Mouse (Mus musculus): Measurements from ENCODE around the gene Grin2a. TPM values are rescaled to one million over a fixed set of nuclear protein-coding genes. Genes with fewer than 3 reads are reported as not detected.

Grin2a gene
- polyA plus RNA-seq, 2 experiments, result not detected

GRCm38 (mm10) chr16:9749661-9750060 is 245.7 kb downstream of the Grin2a start:
- H3K4me3 ChIP-seq (ENCODE audit: insufficient read depth in 1 of 2, low read depth in 2 of 2, low read length in 2 of 2), result no peak overlapping the region
- H3K27ac ChIP-seq, result no peak overlapping the region
- H3K4me2 ChIP-seq (ENCODE audit: low read depth), result no peak overlapping the region
- no peaks in the 10 kb centered on the region for H3K27me3 ChIP-seq (ENCODE audit: control insufficient read depth, insufficient read depth, low read length)
- no peak for TF ChIP-seq CTCF (IDR thresholded peaks at IDR 0.05; ENCODE audit: low read depth)
- TF ChIP-seq EP300 (IDR thresholded peaks at IDR 0.05; ENCODE audit: low read depth), result no peak
- H3K9me3 ChIP-seq (ENCODE audit: control insufficient read depth, low read length), result no peaks in the 10 kb centered on the region
- H3K9ac ChIP-seq (replicated peaks), result no peak overlapping the region
- no peaks in the 10 kb centered on the region for H3K36me3 ChIP-seq (replicated peaks; ENCODE audit: control insufficient read depth, insufficient read depth, low read depth)
- H3K4me1 ChIP-seq (replicated peaks; ENCODE audit: control insufficient read depth in 2 of 2, insufficient read depth in 2 of 2, low read length in 1 of 2), result no peaks in the 10 kb centered on the region
- WGBS (ENCODE audit: insufficient replicate concordance), result 58% methylated on average over 3 of the region's 3 CpGs
- ATAC-seq (ENCODE audit: insufficient read depth), result no peak
- no peak for DNase-seq (ENCODE audit: low read depth in 3 of 3, low spot score in 3 of 3)

GRCm38 (mm10) chr16:9742443-9742842 is 252.9 kb downstream of the Grin2a start:
- no peak overlapping the region for H3K9ac ChIP-seq (replicated peaks)
- ATAC-seq (ENCODE audit: insufficient read depth) (no peak), DNase-seq (ENCODE audit: low read depth in 3 of 3, low spot score in 3 of 3) (no peak)
- no peak overlapping the region for H3K27ac ChIP-seq
- no peaks in the 10 kb centered on the region for H3K27me3 ChIP-seq (ENCODE audit: control insufficient read depth, insufficient read depth, low read length)
- no peaks in the 10 kb centered on the region for H3K9me3 ChIP-seq (ENCODE audit: control insufficient read depth, low read length)
- no peaks in the 10 kb centered on the region for H3K4me1 ChIP-seq (replicated peaks; ENCODE audit: control insufficient read depth in 2 of 2, insufficient read depth in 2 of 2, low read length in 1 of 2)
- 68% methylated on average over 6 of the region's 6 CpGs for WGBS (ENCODE audit: insufficient replicate concordance)
- no peak overlapping the region for H3K4me2 ChIP-seq (ENCODE audit: low read depth)
- no peak overlapping the region for H3K4me3 ChIP-seq (ENCODE audit: insufficient read depth in 1 of 2, low read depth in 2 of 2, low read length in 2 of 2)
- no peaks in the 10 kb centered on the region for H3K36me3 ChIP-seq (replicated peaks; ENCODE audit: control insufficient read depth, insufficient read depth, low read depth)
- TF ChIP-seq CTCF (IDR thresholded peaks at IDR 0.05; ENCODE audit: low read depth) (no peak), EP300 (IDR thresholded peaks at IDR 0.05; ENCODE audit: low read depth) (no peak)

GRCm38 (mm10) chr16:9738679-9739078 is 256.7 kb downstream of the Grin2a start:
- 64% methylated on average over 6 of the region's 6 CpGs for WGBS (ENCODE audit: insufficient replicate concordance)
- ATAC-seq (ENCODE audit: insufficient read depth) (no peak), DNase-seq (ENCODE audit: low read depth in 3 of 3, low spot score in 3 of 3) (no peak)
- H3K27ac ChIP-seq, result no peak overlapping the region
- no peaks in the 10 kb centered on the region for H3K4me1 ChIP-seq (replicated peaks; ENCODE audit: control insufficient read depth in 2 of 2, insufficient read depth in 2 of 2, low read length in 1 of 2)
- no peak overlapping the region for H3K9ac ChIP-seq (replicated peaks)
- H3K4me3 ChIP-seq (ENCODE audit: insufficient read depth in 1 of 2, low read depth in 2 of 2, low read length in 2 of 2), result no peak overlapping the region
- H3K36me3 ChIP-seq (replicated peaks; ENCODE audit: control insufficient read depth, insufficient read depth, low read depth), result no peaks in the 10 kb centered on the region
- H3K4me2 ChIP-seq (ENCODE audit: low read depth), result no peak overlapping the region
- no peak for TF ChIP-seq EP300 (IDR thresholded peaks at IDR 0.05; ENCODE audit: low read depth)
- no peak for TF ChIP-seq CTCF (IDR thresholded peaks at IDR 0.05; ENCODE audit: low read depth)
- H3K27me3 ChIP-seq (ENCODE audit: control insufficient read depth, insufficient read depth, low read length), result no peaks in the 10 kb centered on the region
- no peaks in the 10 kb centered on the region for H3K9me3 ChIP-seq (ENCODE audit: control insufficient read depth, low read length)

- no peak overlapping the region for H3K4me3 ChIP-seq (ENCODE audit: insufficient read depth in 1 of 2, low read depth in 2 of 2, low read length in 2 of 2)
- no peaks in the 10 kb centered on the region for H3K36me3 ChIP-seq (replicated peaks; ENCODE audit: control insufficient read depth, insufficient read depth, low read depth)
- no peaks in the 10 kb centered on the region for H3K27me3 ChIP-seq (ENCODE audit: control insufficient read depth, insufficient read depth, low read length)
- H3K4me2 ChIP-seq (ENCODE audit: low read depth), result no peak overlapping the region
- DNase-seq (ENCODE audit: low read depth in 3 of 3, low spot score in 3 of 3) (no peak), ATAC-seq (ENCODE audit: insufficient read depth) (no peak)
- 11% methylated on average over 2 of the region's 2 CpGs for WGBS (ENCODE audit: insufficient replicate concordance)
- H3K4me1 ChIP-seq (replicated peaks; ENCODE audit: control insufficient read depth in 2 of 2, insufficient read depth in 2 of 2, low read length in 1 of 2), result no peaks in the 10 kb centered on the region
- no peak overlapping the region for H3K9ac ChIP-seq (replicated peaks)
- no peaks in the 10 kb centered on the region for H3K9me3 ChIP-seq (ENCODE audit: control insufficient read depth, low read length)
- H3K27ac ChIP-seq, result no peak overlapping the region
- TF ChIP-seq EP300 (IDR thresholded peaks at IDR 0.05; ENCODE audit: low read depth) (no peak), CTCF (IDR thresholded peaks at IDR 0.05; ENCODE audit: low read depth) (peak; percentile 38)
Observed at GRCm38 (mm10) chr16:9737131-9737530, 258.2 kb downstream of the Grin2a start.

GRCm38 (mm10) chr16:9735365-9736080 is 259.8 kb downstream of the Grin2a start:
- peak; percentile 23; the same call in 1 of the 2 replicates for TF ChIP-seq CTCF (IDR thresholded peaks at IDR 0.05; ENCODE audit: low read depth)
- no peak for TF ChIP-seq EP300 (IDR thresholded peaks at IDR 0.05; ENCODE audit: low read depth)
- Histone ChIP-seq H3K36me3 (replicated peaks; ENCODE audit: control insufficient read depth, insufficient read depth, low read depth) (no peaks in the 10 kb centered on the region), H3K4me2 (ENCODE audit: low read depth) (no peak overlapping the region), H3K9ac (replicated peaks) (no peak overlapping the region), H3K27ac (no peak overlapping the region), H3K27me3 (ENCODE audit: control insufficient read depth, insufficient read depth, low read length) (no peaks in the 10 kb centered on the region), H3K4me3 (ENCODE audit: insufficient read depth in 1 of 2, low read depth in 2 of 2, low read length in 2 of 2) (no peak overlapping the region), H3K4me1 (replicated peaks; ENCODE audit: control insufficient read depth in 2 of 2, insufficient read depth in 2 of 2, low read length in 1 of 2) (no peaks in the 10 kb centered on the region), H3K9me3 (ENCODE audit: control insufficient read depth, low read length) (no peaks in the 10 kb centered on the region)
- ATAC-seq (ENCODE audit: insufficient read depth) (no peak), DNase-seq (ENCODE audit: low read depth in 3 of 3, low spot score in 3 of 3) (no peak)
- 73% methylated on average over 8 of the region's 8 CpGs for WGBS (ENCODE audit: insufficient replicate concordance)

All from liver, embryonic 14.5 days (tissue).